Mouse (Mus musculus) adrenal gland, adult 8-10 months (tissue): ENCODE results near the gene Atp1b2. TPM values are rescaled to one million over a fixed set of nuclear protein-coding genes. Genes with fewer than 3 reads are reported as not detected.

Experiments used
- DNase-seq: peaks from one replicate; pipeline ENCODE4 v3.0.0; 2022
- total RNA-seq, 4 experiments: library from RNA; stranded (reverse); gene quantifications; 2 replicates each; pipeline ENCODE4 v1.2.4; 2022

The Atp1b2 gene
- total RNA-seq, 4 experiments from 2014 or later = 22.5 to 47.8 (median 38.2) TPM

- peak; percentile 96 for DNase-seq
These were observed 26.4 kb downstream of the Atp1b2 start for GRCm38 (mm10) chr11:69579128-69580017.

GRCm38 (mm10) chr11:69578301-69578700 is 27.4 kb downstream of the Atp1b2 start:
- DNase-seq = no peak

- no peak for DNase-seq
These were observed 29.4 kb downstream of the Atp1b2 start for GRCm38 (mm10) chr11:69576307-69576706.

- no peak for DNase-seq
These were observed 30.5 kb downstream of the Atp1b2 start for GRCm38 (mm10) chr11:69575220-69575619.

GRCm38 (mm10) chr11:69565131-69565530 is 40.6 kb downstream of the Atp1b2 start:
- DNase-seq = no peak

- DNase-seq = no peak
These were observed 41.4 kb downstream of the Atp1b2 start for GRCm38 (mm10) chr11:69564391-69564790.

GRCm38 (mm10) chr11:69563373-69563772 is 42.4 kb downstream of the Atp1b2 start:
- DNase-seq = no peak

GRCm38 (mm10) chr11:69560896-69561854 is 44.6 kb downstream of the Atp1b2 start:
- no peak for DNase-seq

- no peak for DNase-seq
These were observed 45.6 kb downstream of the Atp1b2 start, which contains the start of gene Efnb3 for GRCm38 (mm10) chr11:69559851-69560765. TSS of gene Efnb3 (minus strand) at chr11:69560205.

GRCm38 (mm10) chr11:69559183-69559582 is 46.6 kb downstream of the Atp1b2 start:
- no peak for DNase-seq

- no peak for DNase-seq
These were observed 47.0 kb downstream of the Atp1b2 start for GRCm38 (mm10) chr11:69558756-69559155.

GRCm38 (mm10) chr11:69557381-69557958 is 48.3 kb downstream of the Atp1b2 start:
- no peak for DNase-seq

- no peak for DNase-seq
These were observed 51.1 kb downstream of the Atp1b2 start for GRCm38 (mm10) chr11:69554539-69555140.

- DNase-seq = no peak
These were observed 52.4 kb downstream of the Atp1b2 start for GRCm38 (mm10) chr11:69553341-69553721.

- no peak for DNase-seq
These were observed 53.0 kb downstream of the Atp1b2 start for GRCm38 (mm10) chr11:69552622-69553340.

- no peak for DNase-seq
These were observed 54.4 kb downstream of the Atp1b2 start for GRCm38 (mm10) chr11:69551310-69551709.
